Mouse (Mus musculus) hindbrain, embryonic 16.5 days (tissue): ENCODE data around the gene Ckmt1. TPM values are rescaled to one million over a fixed set of nuclear protein-coding genes. Genes with fewer than 3 reads are reported as not detected.
A peak's percentile ranks its signal among the peaks of the same experiment; 100 is the strongest.

Experiments used
- ATAC-seq: fragments of 200-750 bp; cut with Nextera tagmentation; 2 replicates; pipeline ENCODE4 v1.8.0; 2017; ENCODE audit warnings: moderate TSS enrichment, moderate library complexity
- H3K27ac ChIP-seq: fragments of 300-500 bp; sonication (generic); 2 replicates; pipeline ENCODE4 v1.5.1; 2014; ENCODE audit warnings: low read depth, mild to moderate bottlenecking, control low read depth, low read length, moderate library complexity
- H3K27me3 ChIP-seq: fragments of 300-500 bp; sonication (generic); replicated peaks from 2 replicates; pipeline ENCODE4 v1.6.1; 2014; ENCODE audit warnings: low read length; ENCODE audit not compliant: control insufficient read depth, insufficient read depth
- H3K36me3 ChIP-seq: fragments of 300-500 bp; sonication (generic); 2 replicates; pipeline ENCODE4 v1.6.1; 2014; ENCODE audit warnings: mild to moderate bottlenecking, low read length, moderate library complexity, mixed read lengths; ENCODE audit not compliant: control insufficient read depth, insufficient read depth
- H3K4me1 ChIP-seq: fragments of 300-500 bp; sonication (generic); 2 replicates; pipeline ENCODE4 v1.6.1; 2014; ENCODE audit warnings: low read depth, low read length; ENCODE audit not compliant: control insufficient read depth, insufficient read depth
- H3K4me2 ChIP-seq: fragments of 300-500 bp; sonication (generic); 2 replicates; pipeline ENCODE4 v1.6.1; 2014; ENCODE audit warnings: mild to moderate bottlenecking, low read length, control low read depth, moderate library complexity
- H3K4me3 ChIP-seq: fragments of 300-500 bp; sonication (generic); 2 replicates; pipeline ENCODE4 v1.5.1; 2014; ENCODE audit warnings: mild to moderate bottlenecking, low read length, control low read depth, moderate library complexity
- H3K9ac ChIP-seq: fragments of 300-500 bp; sonication (generic); 2 replicates; pipeline ENCODE4 v1.6.1; 2014; ENCODE audit warnings: low read depth, mild to moderate bottlenecking, control low read depth, low read length, moderate library complexity
- H3K9me3 ChIP-seq: fragments of 300-500 bp; sonication (generic); 2 replicates; pipeline ENCODE4 v1.6.1; 2014; ENCODE audit warnings: mild to moderate bottlenecking, low read length, moderate library complexity; ENCODE audit not compliant: control insufficient read depth
- WGBS: fragments of 180-500 bp; shearing (Covaris S2); extraction: QIAGEN DNeasy Blood & Tissue Kit; methylation state at CpG from one replicate; pipeline ENCODE4 v1.1.7; 2014; 5-methylcytosine and 5-hydroxymethylcytosine counted together
- polyA plus RNA-seq: library from polyadenylated mRNA; unstranded; fragments of >200 nt; fragmentation: Nextera tagmentation; extraction: Ambion mirVana; gene quantifications from 2 replicates; pipeline ENCODE4 v1.2.1, GENCODE M21; 2015

Gene Ckmt1
- polyA plus RNA-seq: 137 and 165 TPM in 2 replicates

DNA sequence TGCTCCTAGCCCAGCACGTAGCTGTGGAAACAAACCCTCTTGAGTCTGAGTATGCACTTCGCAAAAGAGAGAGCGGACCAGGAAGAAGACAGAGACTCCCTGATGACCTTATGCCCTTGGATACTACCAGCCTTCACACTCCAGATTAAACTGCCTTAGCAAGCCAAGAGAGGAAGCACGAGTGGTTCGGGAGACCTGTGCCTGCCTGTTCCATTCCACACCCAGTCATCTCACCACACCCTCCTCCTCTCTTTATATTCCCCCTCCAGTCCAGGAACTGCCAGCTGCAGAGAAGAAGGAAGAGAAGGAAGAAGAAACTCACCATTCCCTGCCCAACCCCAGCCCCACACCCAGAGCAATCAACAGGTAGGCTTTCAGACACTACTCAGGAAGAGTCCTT, at the start of gene Ckmt1:
Ckmt1 (plus strand) TSS at position 221 of the 400 bp plus-strand sequence.
- peaks cover 5% of the 10 kb centered on the region for H3K27me3 ChIP-seq
- no peak for ATAC-seq
- WGBS: 66% methylated on average over 5 of the region's 5 CpGs

DNA sequence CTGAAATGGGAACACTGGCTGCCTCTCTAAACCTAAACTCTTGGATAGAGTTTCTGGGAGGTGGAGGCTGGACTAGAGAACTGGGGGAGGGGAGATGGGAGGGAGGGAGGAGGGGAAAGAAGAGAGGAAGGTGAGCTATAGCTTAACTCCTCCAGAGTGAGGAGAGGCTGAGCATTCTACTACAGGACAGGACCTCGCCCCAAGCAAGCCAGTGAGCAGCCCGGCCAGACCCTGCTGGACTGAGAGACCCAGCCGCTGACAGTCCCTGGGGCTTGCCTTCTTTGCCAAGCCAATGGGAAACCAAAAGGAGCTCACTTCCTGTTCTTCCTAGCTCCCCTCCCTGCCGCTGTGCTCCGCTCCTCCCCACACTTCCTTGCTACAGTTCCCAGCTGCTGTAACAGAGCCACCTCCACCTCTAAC, 48.5 kb upstream of the Ckmt1 start:
- 44% methylated on average over 5 of the region's 5 CpGs for WGBS
- Histone ChIP-seq H3K4me3 (no peak overlapping the region), H3K4me2 (no peak overlapping the region), H3K27me3 (no peaks in the 10 kb centered on the region), H3K4me1 (no peaks in the 10 kb centered on the region), H3K9ac (no peak overlapping the region), H3K9me3 (no peaks in the 10 kb centered on the region), H3K36me3 (peaks cover 10% of the 10 kb centered on the region), H3K27ac (no peak overlapping the region)
- ATAC-seq: no peak

More for the DNA sequence above, at the start of gene Ckmt1:
- Histone ChIP-seq H3K4me2 (peak within 1 kb of the TSS; percentile 60), H3K4me1 (peaks cover 17% of the 10 kb centered on the region), H3K27ac (peak within 1 kb of the TSS; percentile 90), H3K9ac (peak within 1 kb of the TSS; percentile 77), H3K4me3 (peak within 1 kb of the TSS; percentile 54), H3K36me3 (no peaks in the 10 kb centered on the region), H3K9me3 (no peaks in the 10 kb centered on the region)

GRCm38 (mm10) chr2:121316278-121316677, 41.2 kb upstream of the Ckmt1 start:
- H3K9ac ChIP-seq: no peak overlapping the region
- peaks cover 9% of the 10 kb centered on the region for H3K36me3 ChIP-seq
- H3K4me3 ChIP-seq: no peak overlapping the region
- no peak for ATAC-seq
- WGBS: 77% methylated on average over 8 of the region's 8 CpGs
- no peak overlapping the region for H3K4me2 ChIP-seq
- no peaks in the 10 kb centered on the region for H3K4me1 ChIP-seq
- no peak overlapping the region for H3K27ac ChIP-seq
- no peaks in the 10 kb centered on the region for H3K27me3 ChIP-seq
- no peaks in the 10 kb centered on the region for H3K9me3 ChIP-seq

DNA sequence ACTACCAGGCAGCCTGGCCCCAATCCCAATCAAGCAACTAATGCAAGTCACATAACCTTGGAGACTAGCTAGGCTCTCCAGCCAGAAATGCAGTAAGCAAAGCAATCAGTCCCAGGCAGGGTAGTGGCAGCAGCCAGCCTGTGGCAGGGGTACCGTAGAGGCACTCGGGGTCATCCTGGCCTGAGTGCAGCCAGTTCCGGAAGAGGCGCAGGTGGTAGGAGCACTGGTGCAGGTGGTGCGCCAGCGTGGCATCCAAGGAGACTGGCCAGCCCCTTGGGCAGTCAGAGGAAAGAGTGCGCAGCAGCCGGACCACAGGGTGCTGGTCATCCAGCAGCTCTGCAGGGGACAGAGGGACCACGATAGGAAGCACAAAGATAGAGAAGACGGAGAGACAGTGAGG, 34.5 kb upstream of the Ckmt1 start:
- H3K4me3 ChIP-seq: no peak overlapping the region
- H3K4me1 ChIP-seq: no peaks in the 10 kb centered on the region
- H3K36me3 ChIP-seq: peaks cover 8% of the 10 kb centered on the region
- ATAC-seq: no peak
- no peak overlapping the region for H3K9ac ChIP-seq
- H3K27me3 ChIP-seq: no peaks in the 10 kb centered on the region
- no peak overlapping the region for H3K4me2 ChIP-seq
- WGBS: 91% methylated on average over 10 of the region's 10 CpGs
- H3K27ac ChIP-seq: no peak overlapping the region
- no peaks in the 10 kb centered on the region for H3K9me3 ChIP-seq

- ATAC-seq: no peak
- no peak overlapping the region for H3K27ac ChIP-seq
- H3K27me3 ChIP-seq: no peaks in the 10 kb centered on the region
- H3K4me3 ChIP-seq: no peak overlapping the region
- no peak overlapping the region for H3K4me2 ChIP-seq
- no peaks in the 10 kb centered on the region for H3K9me3 ChIP-seq
- no peaks in the 10 kb centered on the region for H3K4me1 ChIP-seq
- H3K9ac ChIP-seq: no peak overlapping the region
- 88% methylated on average over 10 of the region's 10 CpGs for WGBS
- peaks cover 8% of the 10 kb centered on the region for H3K36me3 ChIP-seq
Measured at GRCm38 (mm10) chr2:121323693-121324470, 33.6 kb upstream of the Ckmt1 start.

- Histone ChIP-seq H3K27ac (no peak overlapping the region), H3K36me3 (peaks cover 14% of the 10 kb centered on the region), H3K9ac (no peak overlapping the region)
Measured at GRCm38 (mm10) chr2:121329492-121329891, 28.0 kb upstream of the Ckmt1 start.

GRCm38 (mm10) chr2:121339057-121339456, 18.5 kb upstream of the Ckmt1 start:
- no peaks in the 10 kb centered on the region for H3K9me3 ChIP-seq
- no peak overlapping the region for H3K4me3 ChIP-seq
- H3K27me3 ChIP-seq: no peaks in the 10 kb centered on the region
- no peak overlapping the region for H3K4me2 ChIP-seq
- H3K4me1 ChIP-seq: no peaks in the 10 kb centered on the region
- no peak for ATAC-seq
- H3K27ac ChIP-seq: no peak overlapping the region
- peaks cover 7% of the 10 kb centered on the region; the same call in 1 of the 2 replicates for H3K36me3 ChIP-seq
- H3K9ac ChIP-seq: no peak overlapping the region

More at GRCm38 (mm10) chr2:121329492-121329891, 28.0 kb upstream of the Ckmt1 start:
- no peak overlapping the region for H3K4me2 ChIP-seq
- ATAC-seq: no peak
- no peak overlapping the region for H3K4me3 ChIP-seq
- H3K27me3 ChIP-seq: no peaks in the 10 kb centered on the region
- 94% methylated on average over 2 of the region's 2 CpGs for WGBS
- H3K9me3 ChIP-seq: no peaks in the 10 kb centered on the region
- no peaks in the 10 kb centered on the region for H3K4me1 ChIP-seq

GRCm38 (mm10) chr2:121353156-121353555, 4.4 kb upstream of the Ckmt1 start:
- no peak for ATAC-seq
- Histone ChIP-seq H3K4me1 (peaks cover 13% of the 10 kb centered on the region), H3K9me3 (no peaks in the 10 kb centered on the region), H3K9ac (no peak overlapping the region), H3K27me3 (peaks cover 5% of the 10 kb centered on the region), H3K27ac (no peak overlapping the region), H3K4me2 (no peak overlapping the region), H3K4me3 (no peak overlapping the region), H3K36me3 (peaks cover 2% of the 10 kb centered on the region)
- 68% methylated on average over 8 of the region's 8 CpGs for WGBS

DNA sequence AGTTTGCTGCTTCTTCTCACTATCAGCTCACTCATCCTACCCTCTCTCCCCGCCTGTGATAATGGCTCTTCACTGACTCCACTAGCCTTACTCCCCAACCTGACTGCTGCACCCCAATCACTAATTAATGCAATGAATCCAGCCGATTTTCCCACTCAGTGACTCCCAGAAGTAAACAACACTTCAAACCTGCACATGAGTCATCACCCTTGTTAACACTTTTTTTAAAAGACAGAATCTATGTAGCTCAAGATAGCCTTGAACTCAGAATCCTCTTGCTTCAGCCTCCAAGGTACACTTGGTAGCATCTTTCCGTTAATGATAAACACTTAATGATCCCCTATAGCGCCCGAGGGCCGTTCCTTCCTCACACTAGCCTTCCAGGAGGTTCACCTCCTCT, 3.1 kb upstream of the Ckmt1 start:
- peaks cover 15% of the 10 kb centered on the region for H3K4me1 ChIP-seq
- H3K27me3 ChIP-seq: peaks cover 5% of the 10 kb centered on the region
- peak overlapping the region; percentile 85 for H3K4me2 ChIP-seq
- peak overlapping the region; percentile 78 for H3K4me3 ChIP-seq
- no peaks in the 10 kb centered on the region for H3K9me3 ChIP-seq
- H3K9ac ChIP-seq: peak overlapping the region; percentile 92
- no peaks in the 10 kb centered on the region; the same call in 1 of the 2 replicates for H3K36me3 ChIP-seq
- peak overlapping the region; percentile 89 for H3K27ac ChIP-seq
- WGBS: 4% methylated on average over 6 of the region's 6 CpGs
- ATAC-seq: no peak
